Mouse (Mus musculus) heart, postnatal 14 days (tissue): Measurements from ENCODE around the gene Dazl. TPM values are rescaled to one million over a fixed set of nuclear protein-coding genes. Genes with fewer than 3 reads are reported as not detected.

ENCODE experiments used
- total RNA-seq, 2 experiments: library from RNA; stranded (reverse); gene quantifications; 2 replicates each; pipeline ENCODE4 v1.2.3; 2021

The Dazl gene
- total RNA-seq, 2 experiments from 2014 or later, result 0.17 TPM

Other genes with a start within 250 kb of the Dazl start
- gene Rftn1, start 103.0 kb downstream of the Dazl start, total RNA-seq, result 10 to 100 TPM; 52.4 to 53.7 TPM
- 10 to 100 TPM in 1 of 2 experiments, 1 to 10 TPM in 1; 9.9 to 10.6 TPM for gene Plcl2, start 215.8 kb upstream of the Dazl start, total RNA-seq